In genomic region chr4:131813798-131814197, GRCm38 (mm10) we compare ENCODE assay signal across 25 mouse cellular contexts. TPM values are rescaled to one million over a fixed set of nuclear protein-coding genes. Genes with fewer than 3 reads are reported as not detected.
DNase-seq lines count a peak whose midpoint lies in the region; ATAC-seq and TF ChIP-seq lines count a peak whose summit lies in the region.
"Had no signal": no experiment of that assay in that cellular context is flagged by ENCODE, and none has a peak within 500 bp of the region (broad histone marks: within the 10 kb centered on the region; RNA-seq: fewer than 3 reads in every experiment).

No protein-coding gene starts in this region.

- no peak overlapping the region for H3K4me3 ChIP-seq in stomach, embryonic 16.5 days (replicated peaks; ENCODE audit: low read length)
- H3K4me3 ChIP-seq in stomach, postnatal 0 days (ENCODE audit: low read depth, low read length): no peak overlapping the region
- H3K4me3 ChIP-seq: forebrain, embryonic 10.5 days; forebrain, embryonic 13.5 days; heart, adult 2 months; heart, embryonic 10.5 days; heart, embryonic 13.5 days; hindbrain, embryonic 12.5 days; hindbrain, embryonic 15.5 days had no signal

- intact Hi-C loops in heart, postnatal 36 days (cut with DNase I): no loop called here

- TF ChIP-seq CTCF in stomach, postnatal 0 days (IDR thresholded peaks at IDR 0.05; ENCODE audit: low read depth): no peak

- H3K4me2 ChIP-seq in stomach, embryonic 16.5 days (ENCODE audit: low read depth, low read length): no peak overlapping the region
- no peak overlapping the region for H3K4me2 ChIP-seq in stomach, postnatal 0 days (replicated peaks; ENCODE audit: low read depth)
- H3K4me2 ChIP-seq: forebrain, embryonic 13.5 days; heart, embryonic 13.5 days; hindbrain, embryonic 12.5 days; hindbrain, embryonic 15.5 days had no signal

- 67% methylated on average over 7 of the region's 7 CpGs for WGBS in stomach, embryonic 16.5 days
- 61% methylated on average over 7 of the region's 7 CpGs for WGBS in stomach, postnatal 0 days

- H3K9me3 ChIP-seq in stomach, embryonic 16.5 days (replicated peaks; ENCODE audit: control insufficient read depth, low read length): no peaks in the 10 kb centered on the region
- no peaks in the 10 kb centered on the region for H3K9me3 ChIP-seq in stomach, postnatal 0 days (ENCODE audit: control insufficient read depth, low read length)
- H3K9me3 ChIP-seq: forebrain, embryonic 10.5 days; forebrain, embryonic 13.5 days; G1E; heart, embryonic 10.5 days; heart, embryonic 13.5 days; hindbrain, embryonic 12.5 days; hindbrain, embryonic 15.5 days had no signal

- ATAC-seq in stomach, embryonic 16.5 days (ENCODE audit: insufficient read depth, low FRiP score): peak; percentile 58; the same call in 1 of the 2 replicates
- ATAC-seq in stomach, postnatal 0 days (ENCODE audit: low FRiP score, low TSS enrichment): no peak; the same call in 1 of the 2 replicates
- ATAC-seq: forebrain, embryonic 13.5 days; forebrain, embryonic 16.5 days; Patski had no signal

- DNase-seq in adrenal gland, postnatal 14 days: peak; percentile 29
- no peak for DNase-seq in adrenal gland, adult 18-20 months (ENCODE audit: low spot score in 2 of 2)
- peak; percentile 49 for DNase-seq in kidney, postnatal 10 days
- DNase-seq in kidney, adult 9 months: no peak
- no peak for DNase-seq in stomach, postnatal 0 days (ENCODE audit: low spot score)
- no peak for DNase-seq in heart, postnatal 36 days
- DNase-seq: adrenal gland, postnatal 10 days; B cell, adult 2 months; cerebellum, adult 18-20 months; cerebellum, adult 9-10 months; cerebellum, postnatal 14 days; gastrocnemius, postnatal 10 days; gastrocnemius, postnatal 36 days; heart, adult 2 months; heart, postnatal 14 days had no signal

- no peak overlapping the region for H3K27ac ChIP-seq in stomach, embryonic 16.5 days (ENCODE audit: low read length)
- no peak overlapping the region for H3K27ac ChIP-seq in stomach, postnatal 0 days (replicated peaks)
- H3K27ac ChIP-seq: forebrain, embryonic 10.5 days; forebrain, embryonic 13.5 days; heart, adult 2 months; heart, embryonic 10.5 days; heart, embryonic 13.5 days; hindbrain, embryonic 12.5 days; hindbrain, embryonic 15.5 days had no signal

- H3K27me3 ChIP-seq in stomach, embryonic 16.5 days (ENCODE audit: control insufficient read depth, insufficient read depth, low read length): no peaks in the 10 kb centered on the region
- H3K27me3 ChIP-seq in stomach, postnatal 0 days (ENCODE audit: control insufficient read depth, insufficient read depth, low read length): no peaks in the 10 kb centered on the region
- H3K27me3 ChIP-seq: forebrain, embryonic 13.5 days; hindbrain, embryonic 12.5 days; hindbrain, embryonic 15.5 days; Patski had no signal

- 0 out of 2 replicates have a peak, but pooled peaks cover 2% of the 10 kb centered on the region for H3K4me1 ChIP-seq in stomach, embryonic 16.5 days (ENCODE audit: control insufficient read depth, insufficient read depth, low read length)
- H3K4me1 ChIP-seq in stomach, postnatal 0 days (replicated peaks; ENCODE audit: control insufficient read depth, insufficient read depth): no peaks in the 10 kb centered on the region
- H3K4me1 ChIP-seq: forebrain, embryonic 10.5 days; forebrain, embryonic 13.5 days; heart, embryonic 13.5 days had no signal

- no peaks in the 10 kb centered on the region for H3K36me3 ChIP-seq in stomach, embryonic 16.5 days (ENCODE audit: control insufficient read depth, insufficient read depth, low read length)
- H3K36me3 ChIP-seq in stomach, postnatal 0 days (ENCODE audit: control insufficient read depth, insufficient read depth, low read length): no peaks in the 10 kb centered on the region
- H3K36me3 ChIP-seq: heart, embryonic 10.5 days; heart, embryonic 13.5 days; hindbrain, embryonic 12.5 days; hindbrain, embryonic 15.5 days had no signal

- no peak for TF ChIP-seq EP300 in stomach, postnatal 0 days (optimal IDR thresholded peaks at IDR 0.05)

- H3K9ac ChIP-seq in stomach, embryonic 16.5 days (ENCODE audit: low read length): no peak overlapping the region
- H3K9ac ChIP-seq in stomach, postnatal 0 days (ENCODE audit: low read length): no peak overlapping the region
- H3K9ac ChIP-seq: forebrain, embryonic 13.5 days; heart, embryonic 13.5 days; hindbrain, embryonic 12.5 days; hindbrain, embryonic 15.5 days had no signal

RNA-seq across cellular contexts. Expression of gene Ptpru, which starts 24.3 kb away (rescaled TPM):
- 32.4 and 34.6 TPM in 2 replicates for total RNA-seq in adrenal gland, postnatal 14 days (2021)
- total RNA-seq in adrenal gland, adult 18-20 months (2021): 10 to 100 TPM; 49.3 to 55.5 TPM
- polyA plus RNA-seq in stomach, embryonic 16.5 days (2015; fragmentation: Nextera tagmentation; extraction: Ambion mirVana): 13.7 and 13.8 TPM in 2 replicates
- 3.1 and 3.9 TPM in 2 replicates for polyA plus RNA-seq in stomach, postnatal 0 days (2015; fragmentation: Nextera tagmentation; extraction: Ambion mirVana)
- 1 to 10 TPM; 4.3 to 5.9 TPM for total RNA-seq in heart, postnatal 36 days (2021)

RNA-seq across cellular contexts. Expression of gene Mecr, which starts 29.5 kb away (rescaled TPM):
- 130 and 140 TPM in 2 replicates for total RNA-seq in adrenal gland, postnatal 14 days (2021)
- 100 to 1,000 TPM in 1 of 2 experiments, 10 to 100 TPM in 1; 94.4 to 162 TPM for total RNA-seq in adrenal gland, adult 18-20 months (2021)
- polyA plus RNA-seq in stomach, embryonic 16.5 days (2015; fragmentation: Nextera tagmentation; extraction: Ambion mirVana): 56.1 and 57.0 TPM in 2 replicates
- polyA plus RNA-seq in stomach, postnatal 0 days (2015; fragmentation: Nextera tagmentation; extraction: Ambion mirVana): 47.2 and 48.6 TPM in 2 replicates
- 10 to 100 TPM; 28.2 TPM for total RNA-seq in heart, postnatal 36 days (2021)

RNA-seq across cellular contexts. Expression of gene Srsf4, which starts 59.6 kb away (rescaled TPM):
- total RNA-seq in adrenal gland, postnatal 14 days (2021): 69.2 and 73.4 TPM in 2 replicates
- 10 to 100 TPM; 59.7 to 62.5 TPM for total RNA-seq in adrenal gland, adult 18-20 months (2021)
- 74.4 and 81.2 TPM in 2 replicates for polyA plus RNA-seq in stomach, embryonic 16.5 days (2015; fragmentation: Nextera tagmentation; extraction: Ambion mirVana)
- 36.5 and 38.3 TPM in 2 replicates for polyA plus RNA-seq in stomach, postnatal 0 days (2015; fragmentation: Nextera tagmentation; extraction: Ambion mirVana)
- 10 to 100 TPM; 33.5 to 35.3 TPM for total RNA-seq in heart, postnatal 36 days (2021)

Comparison
In these comparisons a context has a peak if more than half of its experiments do, and no peak if none do; other contexts are left out.
1. DNase-seq: peak in adrenal gland, postnatal 14 days (single experiment) and kidney, postnatal 10 days (single experiment); none in adrenal gland, adult 18-20 months (0 of 2), kidney, adult 9 months (single experiment), stomach, postnatal 0 days (single experiment) and heart, postnatal 36 days (0 of 2).